Mouse (Mus musculus) liver, embryonic 14.5 days (tissue): ENCODE results near the gene Gm12184.

Experiments
- CTCF ChIP-seq: IDR thresholded peaks from 2 replicates; pipeline ENCODE4 v1.5.1; 2016; ENCODE audit warnings: antibody characterized with exemption, low read depth, control low read depth
- EP300 ChIP-seq: IDR thresholded peaks from 2 replicates; pipeline ENCODE4 v1.6.1; 2016; ENCODE audit warnings: antibody characterized with exemption, low read depth

DNA sequence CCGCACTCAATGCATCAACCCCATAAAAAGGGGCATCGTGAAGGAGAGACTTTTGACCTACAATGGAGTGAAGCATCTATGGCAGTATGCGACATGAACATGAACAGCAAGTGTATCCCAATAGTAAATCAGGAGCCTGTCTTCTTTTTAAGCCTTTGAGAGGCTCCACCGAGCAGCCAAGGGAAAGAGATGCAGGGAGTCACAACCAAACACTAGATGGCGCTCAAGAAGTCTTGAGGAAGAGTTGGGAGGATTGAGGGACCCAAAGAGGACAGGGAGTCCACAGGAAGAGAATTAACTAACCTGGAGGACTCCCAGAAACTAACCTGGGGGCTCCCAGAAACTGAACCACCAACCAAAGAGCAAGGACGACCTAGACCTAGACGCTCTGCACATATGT, 47.0 kb downstream of the Gm12184 start:
- peak; percentile 67 for TF ChIP-seq CTCF
- no peak for TF ChIP-seq EP300
